Mouse (Mus musculus) brown adipose tissue, adult 24 weeks (tissue): ENCODE data around the gene Pea15a. TPM values are rescaled to one million over a fixed set of nuclear protein-coding genes. Genes with fewer than 3 reads are reported as not detected.
"Not testable (repeated sequence)": the region's sequence is repeated elsewhere in the genome, so short reads cannot be mapped to it uniquely, and the experiment has no call there.

ENCODE experiments used
- H3K27ac ChIP-seq: fragments of 200-500 bp; replicated peaks from 2 replicates; pipeline ENCODE4 v1.5.1; 2012; ENCODE audit warnings: low read depth, mild to moderate bottlenecking, low read length
- H3K4me1 ChIP-seq: fragments of 200-500 bp; 2 replicates; pipeline ENCODE4 v1.6.1; 2012; ENCODE audit warnings: low read length, mixed read lengths; ENCODE audit not compliant: control insufficient read depth, insufficient read depth, insufficient read length
- H3K4me3 ChIP-seq: fragments of 200-500 bp; 2 replicates; pipeline ENCODE4 v1.5.1; 2012; ENCODE audit warnings: low read depth, mild to moderate bottlenecking, low read length, moderate library complexity; ENCODE audit not compliant: insufficient read depth
- polyA plus RNA-seq: library from polyadenylated mRNA; stranded (reverse); fragments of >200 nt; gene quantifications from 2 replicates; pipeline ENCODE4 v1.2.4, GENCODE M21; 2012; ENCODE audit not compliant: missing spikeins, insufficient read depth, insufficient read length

Pea15a gene
- 41.7 and 43.8 TPM in 2 replicates for polyA plus RNA-seq

DNA sequence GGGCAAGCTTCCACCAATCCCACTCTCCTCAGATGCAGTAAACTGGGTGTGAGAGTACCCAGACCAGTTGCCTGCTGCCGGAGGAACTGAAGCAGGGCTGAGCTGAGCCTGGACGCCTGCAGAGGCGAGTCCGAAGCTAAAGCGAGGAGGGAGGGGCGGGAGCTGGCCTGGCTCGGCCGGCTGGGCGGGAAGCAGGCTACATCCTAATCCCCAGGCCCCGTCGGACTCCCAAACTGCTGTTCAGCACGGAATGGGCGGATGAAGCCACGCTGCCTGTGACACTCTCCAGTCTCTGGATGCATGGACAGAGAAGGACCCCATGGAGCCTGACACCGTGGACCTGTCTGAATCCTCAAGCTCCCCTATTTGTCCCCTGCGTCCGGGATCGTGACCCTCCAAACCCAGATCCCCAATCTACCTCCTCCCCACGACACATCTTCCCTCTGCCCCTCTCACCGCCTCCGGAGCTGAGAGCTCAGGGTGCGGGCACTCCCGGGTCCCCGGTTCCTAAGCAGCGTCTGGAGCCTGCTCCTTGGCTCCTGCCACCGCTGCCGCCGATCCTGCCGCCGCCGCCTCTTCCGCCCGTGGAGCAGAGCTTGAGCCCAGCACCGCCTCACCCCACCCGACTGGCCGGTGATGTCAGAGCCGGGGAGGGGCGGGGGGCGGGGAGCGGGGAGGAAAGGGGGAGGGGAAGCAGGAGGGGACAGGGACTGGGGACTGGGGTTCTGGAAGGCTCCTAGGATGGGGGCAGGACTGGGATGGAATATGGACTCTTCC is at the start of gene Pea15a:
TSS of gene Pea15a (minus strand) at position 664 of the 777 bp plus-strand sequence.
- peaks cover 17% of the 10 kb centered on the region for H3K4me1 ChIP-seq
- H3K4me3 ChIP-seq, result peak within 1 kb of the TSS; percentile 81
- peak within 1 kb of the TSS; percentile 91 for H3K27ac ChIP-seq

DNA sequence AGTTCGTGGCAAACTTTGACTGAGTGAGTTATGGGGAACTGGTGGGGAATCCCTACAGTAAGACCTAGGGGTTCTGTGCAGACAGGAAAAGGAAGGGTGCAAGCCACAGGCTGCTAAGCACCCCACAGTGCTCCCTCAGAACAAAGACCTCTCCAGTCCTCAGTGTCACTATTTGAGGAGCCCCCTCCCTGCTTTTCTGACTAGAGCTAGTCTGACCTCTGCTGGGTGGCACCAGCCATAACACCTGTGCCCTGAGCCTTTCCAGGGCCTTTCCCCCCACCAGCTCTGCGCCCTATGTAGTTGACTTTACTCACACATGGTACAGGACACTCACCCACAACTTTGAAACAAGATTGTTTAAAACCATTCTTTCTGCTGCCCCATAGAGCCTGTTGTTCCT is 41.1 kb upstream of the Pea15a start:
- no peaks in the 10 kb centered on the region for H3K4me1 ChIP-seq
- no peak overlapping the region for H3K4me3 ChIP-seq
- H3K27ac ChIP-seq, result no peak overlapping the region

DNA sequence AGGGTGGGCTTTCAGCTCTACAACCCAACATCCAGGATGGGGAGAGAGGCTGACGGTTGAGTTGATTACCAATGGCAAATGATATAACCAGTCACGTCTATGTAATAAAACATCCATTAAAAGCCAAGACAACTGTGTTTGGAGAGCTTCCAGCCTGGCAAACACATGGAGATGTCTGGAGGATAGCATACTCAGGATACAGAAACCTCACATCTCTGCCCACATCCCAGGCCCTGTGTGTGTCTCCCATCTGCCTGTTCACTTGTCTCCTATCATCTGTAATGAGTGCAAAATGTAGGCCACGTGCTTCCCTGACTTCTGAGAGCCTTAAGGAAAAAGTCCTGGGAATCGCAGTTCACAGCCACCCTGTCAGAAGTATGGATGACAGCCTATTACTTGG is 40.6 kb upstream of the Pea15a start:
- Histone ChIP-seq H3K4me3 (no peak overlapping the region), H3K27ac (no peak overlapping the region)

DNA sequence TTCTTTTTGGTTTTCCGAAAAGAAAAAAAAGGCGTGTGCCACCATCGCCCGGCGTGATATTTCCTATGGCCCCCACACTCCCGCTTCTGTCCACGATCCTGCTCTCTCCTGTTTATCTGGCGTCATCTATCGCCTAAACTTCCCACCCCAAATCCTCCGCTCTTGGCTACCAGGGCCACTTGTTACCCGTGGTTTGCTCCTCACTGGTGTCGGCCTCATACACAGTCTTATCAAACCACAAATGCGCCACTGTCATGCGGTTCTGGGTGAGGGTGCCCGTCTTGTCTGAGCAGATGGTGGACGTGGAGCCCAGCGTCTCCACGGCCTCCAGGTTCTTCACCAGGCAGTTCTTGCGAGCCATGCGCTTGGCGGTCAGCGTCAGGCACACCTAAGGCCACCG is 38.0 kb upstream of the Pea15a start:
- not testable (repeated sequence) for H3K4me1 ChIP-seq, H3K27ac ChIP-seq, H3K4me3 ChIP-seq

More for the DNA sequence above, 40.6 kb upstream of the Pea15a start:
- H3K4me1 ChIP-seq, result no peaks in the 10 kb centered on the region

DNA sequence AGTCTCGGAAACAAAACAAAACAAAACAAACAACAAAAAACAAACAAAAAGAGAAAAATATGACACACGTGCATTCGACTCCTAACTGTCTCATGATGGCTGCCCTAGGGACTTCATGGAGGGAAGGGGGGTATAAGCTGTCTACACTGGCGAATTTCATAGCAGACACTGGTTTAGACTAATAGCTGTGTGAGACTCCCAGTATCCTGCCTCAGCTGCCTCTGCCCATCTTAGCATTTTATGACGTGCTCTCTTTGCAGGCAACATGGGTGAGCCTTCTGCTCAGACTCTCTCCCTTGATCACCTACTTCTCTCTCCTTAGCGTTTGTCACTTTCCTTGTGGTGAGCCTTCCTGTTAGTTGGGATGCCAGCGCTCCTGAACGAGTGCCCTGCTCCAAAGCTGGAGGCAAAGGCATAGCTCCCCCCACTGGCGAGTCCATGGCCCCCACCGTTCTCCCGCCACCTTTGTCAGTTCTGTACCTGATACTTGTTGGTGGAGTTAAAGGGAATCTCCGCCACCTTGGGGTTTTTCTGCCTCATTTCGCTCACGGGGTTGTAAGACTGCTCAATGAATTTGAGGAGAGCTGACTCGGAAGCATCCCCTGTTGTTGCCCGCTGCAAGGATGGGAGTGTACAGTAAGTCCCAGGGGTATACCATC is 37.1 kb upstream of the Pea15a start:
- Histone ChIP-seq H3K4me1 (no peaks in the 10 kb centered on the region), H3K4me3 (no peak overlapping the region), H3K27ac (no peak overlapping the region)

DNA sequence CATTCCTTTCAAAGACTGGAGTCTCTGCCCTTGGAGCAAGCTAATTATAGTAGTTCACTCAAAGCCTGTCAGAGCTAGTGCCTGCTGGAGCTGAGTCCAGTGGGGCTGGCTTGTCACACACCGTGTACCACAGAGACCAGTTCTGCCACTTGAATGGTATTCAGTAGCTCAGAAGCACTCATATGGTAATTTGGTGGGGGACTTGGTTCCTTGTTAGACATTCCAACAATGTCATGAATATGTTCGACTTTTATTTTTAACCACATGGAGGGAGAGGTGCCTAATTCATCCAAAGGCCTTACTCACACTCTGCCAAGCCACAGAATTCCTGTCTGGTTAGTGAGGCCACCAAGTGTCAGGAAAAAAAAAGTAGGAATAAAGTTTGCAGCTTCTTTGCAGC is 35.8 kb upstream of the Pea15a start:
- Histone ChIP-seq H3K4me1 (no peaks in the 10 kb centered on the region), H3K4me3 (no peak overlapping the region), H3K27ac (no peak overlapping the region)

DNA sequence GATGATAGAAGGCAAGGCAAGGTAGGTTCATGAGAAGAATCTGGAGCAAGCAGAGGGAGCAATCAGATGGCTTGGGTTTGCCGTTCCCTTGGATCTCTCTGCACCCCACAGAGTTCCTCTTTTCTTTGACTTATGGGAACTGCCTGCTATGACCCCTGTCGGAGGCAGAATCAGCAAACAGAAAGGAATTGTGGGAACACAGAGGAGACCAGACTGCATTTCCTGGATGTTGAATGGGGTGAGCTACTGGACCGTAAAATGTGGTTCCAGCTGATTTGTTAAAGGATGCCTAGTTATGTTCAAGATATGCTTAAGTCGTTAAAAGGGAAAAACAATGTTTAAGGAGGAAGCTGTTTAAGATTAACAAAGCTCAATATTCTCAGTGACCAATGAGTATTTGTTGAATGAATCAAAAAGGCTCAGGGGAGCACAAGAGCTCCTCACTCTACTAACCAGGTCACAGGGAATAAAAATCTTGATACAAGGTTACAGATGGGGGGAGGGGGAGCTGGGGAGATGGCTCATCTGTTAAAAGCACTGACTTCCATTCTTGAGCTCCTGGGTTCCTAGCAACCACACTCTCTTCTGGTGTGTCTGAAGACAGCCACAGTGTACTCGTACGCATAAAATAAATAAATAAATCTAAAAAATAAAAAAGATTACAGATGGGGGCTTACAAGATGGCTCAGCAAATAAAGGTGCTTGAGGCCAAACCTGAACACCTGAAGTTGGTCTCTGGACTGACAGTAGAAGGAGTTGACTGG is 34.5 kb upstream of the Pea15a start:
- no peak overlapping the region for H3K27ac ChIP-seq
- no peak overlapping the region for H3K4me3 ChIP-seq
- no peaks in the 10 kb centered on the region for H3K4me1 ChIP-seq

DNA sequence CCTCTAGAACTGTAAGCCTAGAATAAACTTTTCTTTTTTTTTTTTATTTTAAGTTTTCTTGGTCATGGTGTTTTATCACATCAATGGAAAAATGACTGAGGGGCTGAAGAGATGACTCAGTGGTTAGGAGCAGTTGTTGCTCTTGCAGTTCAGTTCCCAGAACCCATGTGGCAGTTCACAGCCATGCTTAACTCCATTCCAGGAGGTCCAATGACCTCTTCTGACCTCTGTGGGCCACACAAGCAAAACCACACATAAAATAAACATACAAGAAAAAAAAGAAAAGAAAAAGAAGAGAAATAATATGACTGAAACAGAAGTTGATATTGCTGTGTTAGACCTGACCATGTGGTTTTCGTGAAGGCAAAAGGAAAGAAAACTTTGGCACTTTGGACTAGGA is 22.6 kb upstream of the Pea15a start:
- no peaks in the 10 kb centered on the region for H3K4me1 ChIP-seq
- no peak overlapping the region for H3K27ac ChIP-seq
- H3K4me3 ChIP-seq, result no peak overlapping the region

DNA sequence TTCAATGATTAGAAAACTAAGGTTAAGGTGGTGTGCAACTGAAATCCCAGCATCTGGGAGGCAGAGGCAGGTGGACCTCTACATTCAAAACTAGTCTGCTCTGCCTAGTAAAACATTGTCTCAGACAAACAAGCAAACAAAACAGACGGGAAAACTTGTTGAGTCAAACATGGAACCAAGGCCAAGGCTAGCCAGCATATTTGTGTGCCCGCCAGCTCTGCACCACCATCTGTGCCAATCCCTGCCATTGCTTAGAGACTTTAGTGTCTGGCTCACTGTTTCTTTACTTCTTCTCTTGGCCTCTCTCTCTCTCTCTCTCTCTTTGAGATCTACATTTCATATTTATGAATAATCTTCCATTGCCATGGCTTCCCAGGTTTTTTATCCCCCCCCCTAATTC is 21.6 kb upstream of the Pea15a start:
- Histone ChIP-seq H3K4me1 (no peaks in the 10 kb centered on the region), H3K27ac (no peak overlapping the region), H3K4me3 (no peak overlapping the region)

DNA sequence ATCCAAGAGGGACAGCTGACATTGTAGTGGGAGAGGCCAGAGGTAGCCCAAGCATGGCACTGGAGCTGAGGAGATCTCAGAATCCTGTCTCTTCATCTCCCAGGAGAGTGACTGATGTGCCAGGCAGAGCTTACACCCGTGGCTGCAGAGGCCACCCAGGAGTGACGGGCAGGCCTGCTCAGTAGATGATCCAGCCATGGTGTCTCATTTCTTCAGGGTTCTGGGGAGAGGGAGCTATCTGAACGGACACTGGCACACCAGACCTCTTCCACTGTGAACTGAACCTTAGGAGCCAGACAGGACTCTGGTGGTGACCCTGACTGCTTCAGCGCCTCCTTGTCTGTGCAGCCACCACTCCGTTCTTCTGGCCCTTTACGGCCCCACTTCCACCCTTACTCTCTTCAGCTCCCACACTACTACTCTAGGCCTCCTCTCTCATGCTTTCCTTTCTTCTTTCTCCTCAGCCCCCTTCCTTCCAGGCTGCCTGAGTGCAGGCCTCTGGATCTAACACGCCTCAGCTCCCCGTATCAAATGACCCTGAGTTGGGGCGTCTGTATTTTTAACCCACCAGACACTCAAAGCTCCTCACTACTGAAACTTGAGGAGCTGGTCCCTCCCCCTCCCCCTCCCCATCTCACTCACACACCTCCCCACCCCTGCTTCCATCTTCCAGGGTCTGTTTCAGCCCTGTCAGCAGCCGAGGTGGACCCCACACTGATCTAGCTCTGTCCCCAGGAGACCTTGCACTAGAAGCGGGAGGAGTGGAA is 14.9 kb upstream of the Pea15a start:
- Histone ChIP-seq H3K4me1 (0 out of 2 replicates have a peak, but pooled peaks cover 5% of the 10 kb centered on the region), H3K4me3 (no peak overlapping the region), H3K27ac (peak overlapping the region; percentile 92)

DNA sequence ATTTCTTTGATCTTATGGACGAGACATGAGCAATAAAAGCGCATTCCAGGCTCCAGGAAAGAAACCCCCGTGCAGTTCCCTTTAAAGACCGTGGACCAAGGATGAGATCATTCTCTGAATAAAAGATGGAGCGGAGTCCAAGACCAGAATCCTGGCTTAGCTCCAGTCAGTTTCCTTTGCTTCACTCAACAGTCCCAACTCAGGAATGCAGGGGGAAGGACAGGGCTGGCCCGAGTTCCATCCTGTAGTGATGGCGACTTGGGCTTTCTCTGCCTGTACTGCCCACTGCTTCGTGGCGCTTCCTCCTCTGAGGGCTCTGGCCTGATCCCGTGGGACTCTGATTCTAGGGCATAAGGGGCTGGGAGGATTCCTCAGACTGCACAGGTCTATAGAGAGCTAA is 13.8 kb upstream of the Pea15a start:
- H3K4me1 ChIP-seq, result 0 out of 2 replicates have a peak, but pooled peaks cover 5% of the 10 kb centered on the region

DNA sequence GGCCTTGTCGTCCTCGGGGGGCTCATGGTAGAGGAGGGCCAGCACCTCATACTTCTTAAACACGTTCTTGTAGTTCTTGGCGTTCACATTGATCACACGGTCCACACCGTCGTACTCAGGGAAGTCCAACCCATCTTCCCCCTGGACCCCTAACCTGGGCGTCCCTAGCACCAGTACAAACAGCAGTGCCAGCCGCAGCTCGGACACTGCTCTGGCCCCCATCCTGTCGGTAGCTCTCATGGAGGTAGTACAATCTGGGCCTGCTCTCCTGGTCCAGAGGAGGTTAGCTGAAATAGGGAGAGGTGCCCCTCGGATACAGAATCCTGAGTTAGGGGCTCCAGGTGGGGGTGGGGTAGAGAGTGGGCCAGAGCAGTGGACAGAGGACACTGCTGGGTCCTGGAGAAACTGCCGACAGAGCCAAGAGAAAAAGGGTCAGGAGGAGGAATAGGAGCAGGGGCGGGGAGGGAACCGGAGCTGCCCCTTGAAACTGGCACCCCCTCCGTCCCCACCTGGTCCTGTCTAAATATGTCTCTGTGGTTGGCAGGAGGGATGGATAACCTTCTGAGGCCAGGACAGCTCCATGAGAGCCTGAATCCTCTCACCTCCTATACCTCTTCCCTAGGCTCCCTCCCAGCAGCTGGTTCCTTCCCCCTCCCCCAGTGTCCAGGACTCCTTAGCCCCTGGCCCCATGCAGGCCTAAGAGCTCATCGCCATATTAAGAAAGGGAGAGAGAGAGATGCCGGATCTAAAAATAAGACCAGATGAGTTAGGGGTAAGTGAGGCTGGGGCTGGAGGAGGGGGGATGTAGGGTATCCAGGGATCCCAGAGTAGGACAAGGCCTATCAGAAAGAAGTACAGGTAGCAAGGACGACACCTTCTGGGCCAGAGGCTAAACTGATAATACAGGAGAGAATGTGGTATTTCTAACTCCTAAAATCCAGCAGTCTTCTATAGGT is 13.1 kb upstream of the Pea15a start, which contains the start of gene Casq1:
TSS of gene Casq1 (minus strand) at position 418 of the 956 bp plus-strand sequence.
- Histone ChIP-seq H3K4me1 (0 out of 2 replicates have a peak, but pooled peaks cover 5% of the 10 kb centered on the region), H3K27ac (peak within 1 kb of the TSS; percentile 92), H3K4me3 (peak within 1 kb of the TSS; percentile 29)

More for the DNA sequence above, 13.8 kb upstream of the Pea15a start:
- peak overlapping the region; percentile 29; the same call in 1 of the 2 replicates for H3K4me3 ChIP-seq
- H3K27ac ChIP-seq, result peak overlapping the region; percentile 92

DNA sequence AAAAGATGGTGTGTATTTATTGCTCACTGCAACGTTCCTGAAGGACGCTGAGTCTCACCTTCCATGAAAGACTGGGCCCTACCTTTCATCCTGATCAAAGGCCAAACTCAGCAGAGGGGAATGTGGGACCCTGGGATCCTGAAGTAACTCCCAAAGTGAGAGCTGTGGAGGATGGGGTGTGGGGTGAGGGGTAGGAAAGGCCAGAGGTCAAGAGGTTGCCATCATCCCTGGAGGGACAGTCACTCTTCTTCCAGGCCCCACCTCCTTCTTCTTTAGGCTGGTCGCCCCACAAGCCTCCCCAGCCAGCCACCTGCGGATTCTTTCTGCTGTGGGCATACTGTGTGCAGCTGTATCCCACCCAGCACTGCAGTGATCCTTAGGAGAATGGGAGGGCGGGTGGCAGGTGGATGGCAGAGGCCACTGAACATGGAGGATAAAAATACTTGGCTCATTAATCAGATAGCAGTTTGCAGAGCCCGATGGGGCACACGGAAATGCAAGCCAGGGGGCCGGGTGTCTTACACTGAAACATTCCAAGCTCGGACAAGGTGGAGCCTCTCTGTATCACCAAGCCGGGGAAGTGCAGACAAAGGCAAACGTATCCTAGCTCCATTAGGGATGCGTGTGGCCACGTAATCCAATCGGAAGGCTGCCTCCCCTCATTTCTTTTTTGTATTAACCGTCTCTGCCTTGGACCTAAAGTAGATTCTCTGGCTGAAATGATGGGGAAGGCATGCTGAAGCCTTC is 11.7 kb upstream of the Pea15a start:
- no peak overlapping the region for H3K4me3 ChIP-seq
- H3K27ac ChIP-seq, result no peak overlapping the region
- H3K4me1 ChIP-seq, result 0 out of 2 replicates have a peak, but pooled peaks cover 5% of the 10 kb centered on the region
